ENCODE assay signal across 8 mouse cellular contexts in genomic region chr2:18056786-18057255, GRCm38 (mm10). TPM values are rescaled to one million over a fixed set of nuclear protein-coding genes. Genes with fewer than 3 reads are reported as not detected.
DNase-seq lines count a peak whose midpoint lies in the region; ATAC-seq lines count a peak whose summit lies in the region.

No protein-coding gene starts in this region.

- H3K27me3 ChIP-seq in embryonic facial prominence, embryonic 11.5 days (ENCODE audit: control insufficient read depth, insufficient read depth, low read length), result no peaks in the 10 kb centered on the region
- H3K27me3 ChIP-seq in limb, embryonic 11.5 days (ENCODE audit: control insufficient read depth, insufficient read depth, low read length), result no peaks in the 10 kb centered on the region
- no peaks in the 10 kb centered on the region for H3K27me3 ChIP-seq in midbrain, embryonic 15.5 days (replicated peaks)

- H3K4me1 ChIP-seq in embryonic facial prominence, embryonic 11.5 days (ENCODE audit: control insufficient read depth, insufficient read depth, low read length), result no peaks in the 10 kb centered on the region
- H3K4me1 ChIP-seq in limb, embryonic 11.5 days (ENCODE audit: control insufficient read depth, insufficient read depth, low read length), result 0 out of 2 replicates have a peak, but pooled peaks cover 5% of the 10 kb centered on the region
- H3K4me1 ChIP-seq in midbrain, embryonic 15.5 days, result peaks cover 18% of the 10 kb centered on the region

- WGBS in embryonic facial prominence, embryonic 11.5 days, result under 1% methylated on average over 28 of the region's 50 CpGs
- WGBS in limb, embryonic 11.5 days, result under 1% methylated on average over 32 of the region's 50 CpGs
- 2% methylated on average over 34 of the region's 50 CpGs for WGBS in midbrain, embryonic 15.5 days

- H3K36me3 ChIP-seq in embryonic facial prominence, embryonic 11.5 days (replicated peaks; ENCODE audit: control insufficient read depth, insufficient read depth, low read depth, low read length), result no peaks in the 10 kb centered on the region
- no peaks in the 10 kb centered on the region for H3K36me3 ChIP-seq in limb, embryonic 11.5 days (ENCODE audit: control insufficient read depth, insufficient read depth, low read length)
- no peaks in the 10 kb centered on the region for H3K36me3 ChIP-seq in midbrain, embryonic 15.5 days (replicated peaks)

- H3K9me3 ChIP-seq in embryonic facial prominence, embryonic 11.5 days (replicated peaks; ENCODE audit: control insufficient read depth, low read length), result no peaks in the 10 kb centered on the region
- H3K9me3 ChIP-seq in limb, embryonic 11.5 days (ENCODE audit: control insufficient read depth, low read length), result no peaks in the 10 kb centered on the region
- H3K9me3 ChIP-seq in midbrain, embryonic 15.5 days, result no peaks in the 10 kb centered on the region

- ATAC-seq in embryonic facial prominence, embryonic 11.5 days (replicated peaks; ENCODE audit: insufficient number of reproducible peaks, low FRiP score, low TSS enrichment, low read depth), result peak; percentile 98
- ATAC-seq in granulocyte monocyte progenitor cell, adult 5-6 weeks (replicated peaks; ENCODE audit: poor library complexity, severe bottlenecking), result peak; percentile 84
- peak; percentile 96 for ATAC-seq in limb, embryonic 11.5 days (ENCODE audit: insufficient number of reproducible peaks, low FRiP score, low TSS enrichment, low read depth)
- peak; percentile 95 for ATAC-seq in midbrain, embryonic 15.5 days (replicated peaks)

- peak overlapping the region; percentile 95 for H3K4me2 ChIP-seq in embryonic facial prominence, embryonic 11.5 days (ENCODE audit: low read depth, low read length)
- H3K4me2 ChIP-seq in limb, embryonic 11.5 days (ENCODE audit: low read depth, severe bottlenecking), result peak overlapping the region; percentile 82
- H3K4me2 ChIP-seq in midbrain, embryonic 15.5 days, result peak overlapping the region; percentile 79

- peak overlapping the region; percentile 99 for H3K9ac ChIP-seq in embryonic facial prominence, embryonic 11.5 days (replicated peaks; ENCODE audit: low read length)
- peak overlapping the region; percentile 95 for H3K9ac ChIP-seq in limb, embryonic 11.5 days (ENCODE audit: low read length)
- peak overlapping the region; percentile 75 for H3K9ac ChIP-seq in midbrain, embryonic 15.5 days

- DNase-seq in layer of hippocampus, adult 11-12 months (ENCODE audit: low spot score), result peak; percentile 89
- DNase-seq in layer of hippocampus, adult 9-10 months (ENCODE audit: low spot score), result no peak
- DNase-seq in embryonic facial prominence, embryonic 11.5 days (ENCODE audit: low spot score), result peak; percentile 97
- peak; percentile 98 for DNase-seq in kidney, adult 11 months
- peak; percentile 95 for DNase-seq in limb, embryonic 11.5 days (ENCODE audit: low spot score)
- DNase-seq in spleen, adult 18-20 months, result peak; percentile 86 to 95

- H3K27ac ChIP-seq in embryonic facial prominence, embryonic 11.5 days (replicated peaks; ENCODE audit: low read depth, low read length), result peak overlapping the region; percentile 99
- peak overlapping the region; percentile 100 for H3K27ac ChIP-seq in limb, embryonic 11.5 days (replicated peaks; ENCODE audit: low read depth, low read length)
- H3K27ac ChIP-seq in midbrain, embryonic 15.5 days, result peak overlapping the region; percentile 99

- peak overlapping the region; percentile 64 for H3K4me3 ChIP-seq in embryonic facial prominence, embryonic 11.5 days (ENCODE audit: low read depth, low read length)
- peak overlapping the region; percentile 53 for H3K4me3 ChIP-seq in limb, embryonic 11.5 days (ENCODE audit: low read depth, low read length)
- peak overlapping the region; percentile 76 for H3K4me3 ChIP-seq in midbrain, embryonic 15.5 days

RNA-seq across cellular contexts. Expression of gene Mllt10, which starts 1.8 kb away (rescaled TPM):
- 40.8 and 44.3 TPM in 2 replicates for polyA plus RNA-seq in embryonic facial prominence, embryonic 11.5 days (2014; fragmentation: Nextera tagmentation; extraction: Ambion mirVana)
- 76.1 and 128 TPM in 2 replicates for total RNA-seq in granulocyte monocyte progenitor cell, adult 5-6 weeks (2014; fragmentation: Nextera tagmentation)
- total RNA-seq in granulocyte monocyte progenitor cell, adult 5-6 weeks (2017), result 51.8 and 65.0 TPM in 2 replicates
- 45.3 and 46.3 TPM in 2 replicates for polyA plus RNA-seq in limb, embryonic 11.5 days (2014; fragmentation: Nextera tagmentation; extraction: Ambion mirVana)
- 49.9 and 53.1 TPM in 2 replicates for polyA plus RNA-seq in midbrain, embryonic 15.5 days (2015; fragmentation: Nextera tagmentation; extraction: Ambion mirVana)

RNA-seq across cellular contexts. Expression of gene Skida1, which starts 8.0 kb away (rescaled TPM):
- 15.5 and 16.9 TPM in 2 replicates for polyA plus RNA-seq in embryonic facial prominence, embryonic 11.5 days (2014; fragmentation: Nextera tagmentation; extraction: Ambion mirVana)
- not detected in 2 replicates for total RNA-seq in granulocyte monocyte progenitor cell, adult 5-6 weeks (2014; fragmentation: Nextera tagmentation)
- not detected in 2 replicates for total RNA-seq in granulocyte monocyte progenitor cell, adult 5-6 weeks (2017)
- polyA plus RNA-seq in limb, embryonic 11.5 days (2014; fragmentation: Nextera tagmentation; extraction: Ambion mirVana), result 11.7 and 13.8 TPM in 2 replicates
- 8.1 and 9.0 TPM in 2 replicates for polyA plus RNA-seq in midbrain, embryonic 15.5 days (2015; fragmentation: Nextera tagmentation; extraction: Ambion mirVana)

RNA-seq across cellular contexts. Expression of gene A930004D18Rik, which starts 19.3 kb away (rescaled TPM):
- 6.6 and 9.2 TPM in 2 replicates for polyA plus RNA-seq in embryonic facial prominence, embryonic 11.5 days (2014; fragmentation: Nextera tagmentation; extraction: Ambion mirVana)
- not detected in 2 replicates for total RNA-seq in granulocyte monocyte progenitor cell, adult 5-6 weeks (2014; fragmentation: Nextera tagmentation)
- total RNA-seq in granulocyte monocyte progenitor cell, adult 5-6 weeks (2017), result 0.26 TPM in 1 of 2 replicates, not detected in the other
- 10.4 and 11.9 TPM in 2 replicates for polyA plus RNA-seq in limb, embryonic 11.5 days (2014; fragmentation: Nextera tagmentation; extraction: Ambion mirVana)
- 8.1 and 11.8 TPM in 2 replicates for polyA plus RNA-seq in midbrain, embryonic 15.5 days (2015; fragmentation: Nextera tagmentation; extraction: Ambion mirVana)
